Mouse (Mus musculus) heart, embryonic 12.5 days (tissue): ENCODE measurements around the gene Nudt16l1. TPM values are rescaled to one million over a fixed set of nuclear protein-coding genes. Genes with fewer than 3 reads are reported as not detected.

Experiments
- ATAC-seq: fragments of 200-750 bp; cut with Nextera tagmentation; 2 replicates; pipeline ENCODE4 v1.8.0; 2017; ENCODE audit warnings: moderate TSS enrichment, moderate library complexity; ENCODE audit not compliant: insufficient number of reproducible peaks, low FRiP score
- H3K27ac ChIP-seq: fragments of 300-500 bp; sonication (generic); 2 replicates; pipeline ENCODE4 v1.5.1; 2016; ENCODE audit warnings: mild to moderate bottlenecking, moderate library complexity; ENCODE audit not compliant: poor library complexity, severe bottlenecking
- H3K27me3 ChIP-seq: fragments of 300-500 bp; sonication (generic); replicated peaks from 2 replicates; pipeline ENCODE4 v1.6.1; 2016; ENCODE audit warnings: mild to moderate bottlenecking, moderate library complexity
- H3K36me3 ChIP-seq: fragments of 300-500 bp; sonication (generic); 2 replicates; pipeline ENCODE4 v1.6.1; 2016; ENCODE audit warnings: mild to moderate bottlenecking, moderate library complexity
- H3K4me1 ChIP-seq: fragments of 300-500 bp; sonication (generic); replicated peaks from 2 replicates; pipeline ENCODE4 v1.6.1; 2016; ENCODE audit warnings: mild to moderate bottlenecking
- H3K4me2 ChIP-seq: fragments of 300-500 bp; sonication (generic); 2 replicates; pipeline ENCODE4 v1.6.1; 2016; ENCODE audit warnings: mild to moderate bottlenecking, moderate library complexity
- H3K4me3 ChIP-seq: fragments of 300-500 bp; sonication (generic); 2 replicates; pipeline ENCODE4 v1.5.1; 2016; ENCODE audit warnings: mild to moderate bottlenecking
- H3K9ac ChIP-seq: fragments of 300-500 bp; sonication (generic); 2 replicates; pipeline ENCODE4 v1.6.1; 2016; ENCODE audit warnings: mild to moderate bottlenecking, moderate library complexity
- H3K9me3 ChIP-seq: fragments of 300-500 bp; sonication (generic); replicated peaks from 2 replicates; pipeline ENCODE4 v1.6.1; 2016; ENCODE audit warnings: mild to moderate bottlenecking, moderate library complexity
- WGBS: fragments of 180-500 bp; shearing (Covaris S2); methylation state at CpG from one replicate; pipeline ENCODE4 v1.1.7; 2016; 5-methylcytosine and 5-hydroxymethylcytosine counted together
- polyA plus RNA-seq: library from polyadenylated mRNA; unstranded; fragments of >200 nt; fragmentation: Nextera tagmentation; extraction: Ambion mirVana; gene quantifications from 2 replicates; pipeline ENCODE4 v1.2.1, GENCODE M21; 2016

Nudt16l1 gene
- polyA plus RNA-seq, 1 experiment from 2014 or later, result 92.3 TPM

- ATAC-seq, result peak; percentile 64
- Histone ChIP-seq H3K9ac (peak overlapping the region; percentile 37; the same call in 1 of the 2 replicates), H3K27me3 (no peaks in the 10 kb centered on the region), H3K4me3 (no peak overlapping the region), H3K36me3 (peaks cover 89% of the 10 kb centered on the region), H3K9me3 (no peaks in the 10 kb centered on the region), H3K27ac (peak overlapping the region; percentile 69), H3K4me2 (peak overlapping the region; percentile 22; the same call in 1 of the 2 replicates), H3K4me1 (peaks cover 23% of the 10 kb centered on the region)
- 35% methylated on average over 12 of the region's 12 CpGs for WGBS
These were observed 24.5 kb upstream of the Nudt16l1 start for GRCm38 (mm10) chr16:4913783-4914735.

DNA sequence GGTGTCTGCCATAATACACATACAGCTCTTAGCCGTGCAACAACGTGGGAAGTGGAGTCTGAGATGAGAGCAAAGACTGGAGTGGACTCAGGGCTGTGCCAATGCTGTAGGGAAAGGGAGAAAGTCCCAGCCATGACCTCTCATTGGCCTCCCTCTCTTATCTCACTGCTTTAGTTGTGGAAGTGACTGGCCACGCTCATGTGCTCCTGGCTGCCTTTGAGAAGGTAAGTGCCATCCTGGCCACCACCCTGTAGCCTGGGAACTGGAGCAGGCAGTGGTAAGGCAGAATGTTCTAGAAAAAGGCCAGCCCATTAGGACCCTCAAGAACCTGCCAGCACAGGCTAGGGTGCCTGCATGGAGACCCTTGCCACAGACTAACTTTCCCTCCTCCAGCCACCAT, 22.6 kb upstream of the Nudt16l1 start:
- no peak overlapping the region for H3K9ac ChIP-seq
- 49% methylated on average over 3 of the region's 3 CpGs for WGBS
- H3K4me2 ChIP-seq, result no peak overlapping the region
- no peak overlapping the region for H3K4me3 ChIP-seq
- peaks cover 23% of the 10 kb centered on the region for H3K4me1 ChIP-seq
- no peak for ATAC-seq
- H3K9me3 ChIP-seq, result no peaks in the 10 kb centered on the region
- H3K27me3 ChIP-seq, result no peaks in the 10 kb centered on the region
- H3K36me3 ChIP-seq, result peaks cover 89% of the 10 kb centered on the region
- no peak overlapping the region for H3K27ac ChIP-seq

- no peak for ATAC-seq
- H3K9ac ChIP-seq, result no peak overlapping the region
- H3K27ac ChIP-seq, result no peak overlapping the region
- no peaks in the 10 kb centered on the region for H3K27me3 ChIP-seq
- H3K4me3 ChIP-seq, result no peak overlapping the region
- H3K4me1 ChIP-seq, result peaks cover 23% of the 10 kb centered on the region
- WGBS, result 78% methylated on average over 2 of the region's 2 CpGs
- H3K9me3 ChIP-seq, result no peaks in the 10 kb centered on the region
- H3K36me3 ChIP-seq, result peaks cover 89% of the 10 kb centered on the region
- H3K4me2 ChIP-seq, result no peak overlapping the region
These were observed 22.0 kb upstream of the Nudt16l1 start for GRCm38 (mm10) chr16:4916608-4917007.

GRCm38 (mm10) chr16:4920556-4920955, 18.0 kb upstream of the Nudt16l1 start:
- Histone ChIP-seq H3K4me1 (0 out of 2 replicates have a peak, but pooled peaks cover 4% of the 10 kb centered on the region), H3K27ac (peak overlapping the region; percentile 35; the same call in 1 of the 2 replicates), H3K36me3 (peaks cover 93% of the 10 kb centered on the region), H3K4me3 (no peak overlapping the region), H3K9ac (no peak overlapping the region), H3K27me3 (no peaks in the 10 kb centered on the region), H3K9me3 (no peaks in the 10 kb centered on the region), H3K4me2 (no peak overlapping the region)
- no peak for ATAC-seq
- WGBS, result 59% methylated on average over 4 of the region's 4 CpGs

DNA sequence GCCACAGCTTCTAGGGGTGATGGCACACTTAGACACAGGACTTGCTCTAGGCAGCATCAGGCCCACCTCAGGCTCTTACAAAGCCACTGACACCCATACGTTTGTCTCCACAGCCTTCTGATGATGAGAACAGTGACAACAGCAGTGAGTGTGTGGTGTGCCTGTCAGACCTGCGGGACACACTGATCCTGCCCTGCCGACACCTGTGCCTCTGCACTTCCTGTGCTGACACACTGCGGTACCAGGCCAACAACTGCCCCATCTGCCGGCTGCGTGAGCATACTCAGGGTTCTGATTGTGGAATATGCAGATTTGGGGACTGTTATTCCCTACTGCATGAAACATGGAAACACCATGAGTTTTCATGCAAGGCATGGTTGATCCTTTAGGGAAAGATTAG, 16.1 kb upstream of the Nudt16l1 start:
- WGBS, result 92% methylated on average over 6 of the region's 6 CpGs
- H3K9ac ChIP-seq, result no peak overlapping the region
- no peak overlapping the region for H3K4me3 ChIP-seq
- no peak overlapping the region for H3K4me2 ChIP-seq
- H3K36me3 ChIP-seq, result peaks cover 94% of the 10 kb centered on the region
- H3K27me3 ChIP-seq, result no peaks in the 10 kb centered on the region
- no peaks in the 10 kb centered on the region for H3K4me1 ChIP-seq
- ATAC-seq, result no peak
- H3K27ac ChIP-seq, result no peak overlapping the region
- no peaks in the 10 kb centered on the region for H3K9me3 ChIP-seq

DNA sequence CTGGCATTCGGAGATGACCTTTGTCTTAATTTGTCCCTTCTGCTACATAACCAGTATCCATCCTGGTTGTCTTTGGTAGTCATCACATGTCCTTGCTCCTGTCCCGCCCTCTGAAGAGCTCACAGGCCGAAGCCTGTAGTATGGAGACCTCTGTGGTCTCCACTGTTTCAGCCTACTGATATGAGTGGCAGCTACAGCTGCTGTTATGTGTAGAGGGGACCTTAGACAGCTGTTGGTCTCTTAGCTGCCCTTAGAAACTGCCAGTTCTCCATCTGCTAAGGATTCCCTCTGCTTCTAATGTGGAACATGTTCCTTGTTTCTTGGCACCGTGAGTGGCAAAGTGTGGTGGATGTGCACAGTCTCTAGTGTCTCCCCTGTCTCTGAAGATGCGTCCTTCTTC, 14.6 kb upstream of the Nudt16l1 start:
- WGBS, result 90% methylated on average over 5 of the region's 5 CpGs
- ATAC-seq, result no peak

DNA sequence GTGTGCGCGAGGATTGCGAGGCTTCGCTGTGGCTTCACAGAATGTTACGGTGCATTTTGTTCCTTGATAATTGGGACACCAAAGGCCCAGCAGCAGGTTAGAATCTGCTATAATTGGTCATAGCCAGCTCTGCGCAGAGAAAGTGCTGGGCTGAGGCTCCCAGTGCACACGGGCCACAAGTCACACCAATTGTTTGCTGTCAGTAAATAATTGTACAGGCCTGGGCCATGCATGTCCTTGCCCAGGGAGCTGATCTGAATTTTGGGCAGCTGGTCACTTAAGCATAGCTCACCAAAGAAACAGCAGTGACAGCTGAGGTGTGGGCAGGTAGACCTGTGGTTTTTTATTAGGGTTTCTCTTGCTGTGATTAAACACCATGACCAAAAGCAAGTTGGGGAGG, 10.6 kb upstream of the Nudt16l1 start:
- Histone ChIP-seq H3K27ac (no peak overlapping the region), H3K4me1 (peaks cover 9% of the 10 kb centered on the region), H3K9me3 (no peaks in the 10 kb centered on the region), H3K9ac (no peak overlapping the region), H3K36me3 (peaks cover 96% of the 10 kb centered on the region), H3K27me3 (no peaks in the 10 kb centered on the region), H3K4me2 (no peak overlapping the region), H3K4me3 (no peak overlapping the region)
- no peak for ATAC-seq
- WGBS, result 96% methylated on average over 7 of the region's 7 CpGs

More for the DNA sequence above, 14.6 kb upstream of the Nudt16l1 start:
- H3K4me2 ChIP-seq, result no peak overlapping the region
- H3K4me1 ChIP-seq, result no peaks in the 10 kb centered on the region
- no peak overlapping the region for H3K9ac ChIP-seq
- H3K27me3 ChIP-seq, result no peaks in the 10 kb centered on the region
- peaks cover 94% of the 10 kb centered on the region for H3K36me3 ChIP-seq
- H3K4me3 ChIP-seq, result no peak overlapping the region
- no peak overlapping the region for H3K27ac ChIP-seq
- no peaks in the 10 kb centered on the region for H3K9me3 ChIP-seq

DNA sequence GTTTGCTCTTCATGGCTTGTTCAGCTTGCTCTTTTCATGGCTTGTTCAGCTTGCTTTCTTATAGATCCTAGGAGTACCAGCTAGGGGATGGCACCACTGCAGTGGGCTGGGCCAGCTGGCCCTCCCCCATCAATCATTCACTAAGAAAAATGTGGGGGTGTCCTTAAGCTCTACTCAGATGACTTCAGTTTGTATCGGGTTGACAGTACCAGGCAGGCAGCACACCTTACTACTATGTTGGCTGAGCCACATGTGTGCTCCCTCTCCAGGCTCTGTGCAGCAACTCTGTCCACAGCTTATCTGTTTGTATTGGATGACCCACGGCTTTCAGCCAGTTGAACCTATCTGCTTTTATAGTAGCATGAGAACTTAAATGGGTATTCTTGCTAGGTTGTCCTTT, 10.1 kb upstream of the Nudt16l1 start:
- Histone ChIP-seq H3K4me1 (peaks cover 10% of the 10 kb centered on the region), H3K36me3 (peaks cover 96% of the 10 kb centered on the region), H3K4me2 (no peak overlapping the region), H3K27ac (no peak overlapping the region), H3K9me3 (no peaks in the 10 kb centered on the region), H3K4me3 (no peak overlapping the region), H3K9ac (no peak overlapping the region), H3K27me3 (no peaks in the 10 kb centered on the region)
- ATAC-seq, result no peak
- 61% methylated on average over 2 of the region's 2 CpGs for WGBS

DNA sequence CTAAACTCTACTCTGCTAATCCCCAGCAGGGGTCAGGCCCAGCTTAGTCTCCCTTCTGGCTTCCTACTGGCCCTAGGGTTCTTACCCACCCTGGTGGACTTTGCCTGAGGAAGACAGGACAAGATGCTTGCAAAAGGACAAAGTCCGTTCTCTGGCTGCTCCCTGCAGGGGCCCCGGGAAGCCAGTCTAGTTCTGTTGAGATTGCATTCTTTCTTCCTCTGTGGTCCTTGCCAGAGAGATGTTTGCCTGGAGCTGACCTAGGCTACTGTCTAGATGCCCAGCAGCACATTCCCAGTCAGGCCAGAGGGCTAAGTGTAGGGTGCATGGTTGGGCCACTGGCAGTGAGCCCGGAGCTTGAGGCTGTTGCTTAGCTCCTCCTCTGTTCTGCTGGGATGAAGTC, 6.1 kb upstream of the Nudt16l1 start:
- 79% methylated on average over 3 of the region's 3 CpGs for WGBS
- no peaks in the 10 kb centered on the region for H3K27me3 ChIP-seq
- H3K36me3 ChIP-seq, result peaks cover 98% of the 10 kb centered on the region

GRCm38 (mm10) chr16:4935430-4935829, 3.1 kb upstream of the Nudt16l1 start:
- Histone ChIP-seq H3K4me3 (no peak overlapping the region), H3K36me3 (peaks cover 79% of the 10 kb centered on the region), H3K4me2 (no peak overlapping the region), H3K27me3 (no peaks in the 10 kb centered on the region), H3K9me3 (no peaks in the 10 kb centered on the region), H3K4me1 (peaks cover 33% of the 10 kb centered on the region), H3K27ac (peak overlapping the region; percentile 65; the same call in 1 of the 2 replicates), H3K9ac (no peak overlapping the region)
- 95% methylated on average over 31 of the region's 31 CpGs for WGBS
- no peak for ATAC-seq

More for the DNA sequence above, 6.1 kb upstream of the Nudt16l1 start:
- no peak overlapping the region for H3K9ac ChIP-seq
- H3K4me2 ChIP-seq, result no peak overlapping the region
- no peaks in the 10 kb centered on the region for H3K9me3 ChIP-seq
- H3K27ac ChIP-seq, result no peak overlapping the region
- no peak for ATAC-seq
- no peak overlapping the region for H3K4me3 ChIP-seq
- H3K4me1 ChIP-seq, result peaks cover 18% of the 10 kb centered on the region

- 0 out of 2 replicates have a peak overlapping the region, but pooled peaks have one; percentile 9 for H3K9ac ChIP-seq
- H3K9me3 ChIP-seq, result no peaks in the 10 kb centered on the region
- peaks cover 33% of the 10 kb centered on the region for H3K4me1 ChIP-seq
- peaks cover 79% of the 10 kb centered on the region for H3K36me3 ChIP-seq
- no peaks in the 10 kb centered on the region for H3K27me3 ChIP-seq
- no peak for ATAC-seq
- no peak overlapping the region for H3K4me3 ChIP-seq
- H3K4me2 ChIP-seq, result no peak overlapping the region
- 80% methylated on average over 10 of the region's 10 CpGs for WGBS
- H3K27ac ChIP-seq, result peak overlapping the region; percentile 65
These were observed 2.4 kb upstream of the Nudt16l1 start for GRCm38 (mm10) chr16:4935931-4936703.
